Mouse (Mus musculus) fibroblast of lung, adult 2 months (primary cell): Measurements from ENCODE around the gene Iffo1.

ENCODE experiments used
- DNase-seq: peaks from one replicate; pipeline ENCODE4 v3.0.0-alpha.2; 2011; ENCODE audit warnings: low read depth

The Iffo1 gene

DNA sequence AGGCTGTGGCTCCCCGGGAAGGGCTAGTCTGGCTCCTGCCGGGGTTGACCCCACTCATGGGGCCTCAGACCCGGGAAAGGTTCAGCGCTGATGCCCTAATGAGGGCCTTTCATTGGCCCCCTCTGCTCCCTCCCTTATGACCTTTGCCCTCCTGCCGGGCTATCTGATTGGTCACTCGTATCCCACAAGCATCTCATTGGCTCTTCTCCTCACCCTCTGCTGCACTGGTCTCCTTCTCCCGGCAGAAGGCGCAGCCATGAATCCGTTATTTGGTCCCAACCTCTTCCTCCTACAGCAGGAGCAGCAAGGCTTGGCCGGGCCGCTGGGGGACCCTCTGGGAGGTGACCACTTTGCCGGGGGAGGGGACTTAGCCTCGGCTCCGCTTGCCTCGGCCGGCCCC is at the start of gene Iffo1:
Gene Iffo1 (plus strand): TSS at position 241 of the 400 bp plus-strand sequence.
- DNase-seq = peak; percentile 88

DNA sequence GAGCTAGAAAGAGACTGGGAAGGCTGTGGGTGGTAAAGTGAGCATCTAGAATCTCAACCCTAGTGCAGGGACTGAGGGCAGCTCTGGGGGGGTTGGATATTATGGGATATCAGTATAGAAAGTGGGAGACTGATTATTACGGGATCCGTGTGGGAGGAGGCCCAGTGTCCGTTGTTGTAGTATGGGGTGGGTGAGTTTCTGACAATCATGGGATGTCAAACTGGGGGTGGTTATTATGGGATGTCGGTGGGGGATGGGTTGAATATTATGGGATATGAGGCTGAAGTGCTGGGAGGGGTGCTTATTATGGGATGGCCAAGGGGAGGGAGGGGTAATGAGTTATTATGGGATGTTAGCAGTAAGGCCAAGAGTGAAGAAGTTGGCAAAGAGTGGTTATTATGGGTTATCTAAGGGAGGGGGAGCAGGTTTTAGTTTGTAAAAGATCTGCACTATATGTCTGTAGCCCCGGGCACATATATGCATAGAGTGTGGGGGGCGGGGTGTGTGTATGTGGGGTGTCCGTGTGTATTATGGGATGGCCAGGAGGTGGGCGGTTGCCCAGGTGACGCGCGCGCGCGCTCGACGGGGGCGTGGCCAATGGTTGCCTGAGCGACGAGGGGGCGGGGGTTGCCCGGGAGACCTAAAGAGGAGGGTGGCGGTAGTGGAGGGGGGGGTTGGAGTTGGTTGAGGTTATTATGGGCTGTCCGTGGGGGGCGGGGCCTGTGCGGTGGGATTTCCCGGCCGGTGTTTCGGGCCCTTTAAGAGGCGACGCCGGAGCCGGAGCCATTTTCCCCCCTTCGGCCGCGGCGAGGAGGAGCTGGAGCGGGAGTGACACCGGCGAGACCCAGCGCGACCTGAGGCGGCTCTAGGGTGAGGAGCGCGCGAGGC is 49.4 kb upstream of the Iffo1 start, which contains the start of gene Chd4:
Gene Chd4 (plus strand): TSS at position 591 of the 888 bp plus-strand sequence.
- no peak for DNase-seq

DNA sequence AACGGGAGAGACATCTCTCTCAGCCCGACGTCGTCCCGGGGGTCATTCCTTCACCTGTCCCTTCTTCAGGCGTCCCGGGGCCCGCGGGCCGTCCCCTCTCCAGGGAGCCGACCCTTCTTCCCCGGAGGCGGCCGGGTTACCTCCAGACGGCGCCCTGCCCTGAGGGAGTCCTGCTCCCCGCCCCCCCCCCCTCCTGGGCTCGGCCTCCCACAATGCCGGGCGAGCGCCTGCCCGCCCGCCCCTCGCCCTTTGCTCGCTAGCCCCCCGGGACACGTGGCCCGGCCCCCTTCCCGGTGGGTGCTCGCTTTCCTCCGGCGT is 48.8 kb upstream of the Iffo1 start:
- no peak for DNase-seq

DNA sequence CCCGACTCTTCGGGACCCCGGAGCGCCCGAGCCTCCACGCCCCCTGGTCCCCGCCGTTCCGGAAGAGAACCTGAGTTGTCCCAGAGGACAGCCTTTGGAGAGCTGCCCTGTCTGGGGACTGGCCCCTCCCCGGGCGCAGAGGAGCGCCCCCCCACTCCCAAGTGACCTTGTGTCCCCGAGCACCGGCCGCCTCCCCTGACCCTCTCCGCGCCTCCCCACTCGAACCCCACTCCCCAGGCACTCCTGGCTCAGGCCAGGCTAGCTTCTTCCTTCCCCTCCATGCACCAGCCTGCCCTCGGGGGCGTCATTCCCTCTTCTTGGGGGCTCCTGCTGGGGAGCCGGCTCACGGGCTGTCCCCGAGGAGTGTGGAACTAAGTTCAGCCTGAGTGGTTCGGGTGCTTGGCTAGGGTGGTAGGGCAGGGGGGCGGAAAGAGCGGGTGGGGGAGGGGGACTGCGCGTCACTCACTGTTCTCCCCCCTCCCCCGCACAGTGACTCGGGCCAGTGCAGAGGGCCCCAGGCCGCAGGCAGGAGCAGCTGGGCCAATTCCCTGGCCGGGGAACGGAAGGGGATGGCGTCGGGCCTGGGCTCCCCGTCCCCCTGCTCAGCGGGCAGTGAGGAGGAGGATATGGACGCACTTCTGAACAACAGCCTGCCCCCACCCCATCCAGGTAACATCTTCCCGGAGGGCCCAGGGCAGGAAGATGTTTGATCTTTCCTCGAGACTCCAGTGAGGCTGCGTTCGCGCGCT is 48.3 kb upstream of the Iffo1 start:
- no peak for DNase-seq

GRCm38 (mm10) chr6:125097346-125097689 is 47.7 kb upstream of the Iffo1 start:
- DNase-seq = no peak

- DNase-seq = no peak
These were observed 47.1 kb upstream of the Iffo1 start for GRCm38 (mm10) chr6:125097951-125098350.

DNA sequence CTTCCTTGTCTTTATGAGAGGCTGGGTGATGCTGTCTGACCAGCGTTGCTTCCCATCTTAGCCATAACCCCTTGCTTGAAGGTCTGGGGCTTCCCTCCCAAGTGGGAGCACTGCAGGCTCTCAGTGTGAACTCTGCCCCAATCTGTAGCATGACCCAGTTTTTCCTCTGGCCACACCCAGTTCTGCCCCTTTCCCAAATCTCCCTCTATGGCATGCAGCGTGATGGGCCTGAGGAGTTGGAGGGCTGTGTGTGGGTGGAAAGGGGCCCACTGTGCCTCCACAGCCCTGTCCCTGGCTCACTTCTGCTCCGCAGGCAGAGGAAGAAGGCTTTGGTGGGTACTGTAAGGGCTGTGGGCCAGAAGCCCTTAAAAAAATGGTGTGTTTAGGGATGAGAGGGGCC is 46.5 kb upstream of the Iffo1 start:
- no peak for DNase-seq

DNA sequence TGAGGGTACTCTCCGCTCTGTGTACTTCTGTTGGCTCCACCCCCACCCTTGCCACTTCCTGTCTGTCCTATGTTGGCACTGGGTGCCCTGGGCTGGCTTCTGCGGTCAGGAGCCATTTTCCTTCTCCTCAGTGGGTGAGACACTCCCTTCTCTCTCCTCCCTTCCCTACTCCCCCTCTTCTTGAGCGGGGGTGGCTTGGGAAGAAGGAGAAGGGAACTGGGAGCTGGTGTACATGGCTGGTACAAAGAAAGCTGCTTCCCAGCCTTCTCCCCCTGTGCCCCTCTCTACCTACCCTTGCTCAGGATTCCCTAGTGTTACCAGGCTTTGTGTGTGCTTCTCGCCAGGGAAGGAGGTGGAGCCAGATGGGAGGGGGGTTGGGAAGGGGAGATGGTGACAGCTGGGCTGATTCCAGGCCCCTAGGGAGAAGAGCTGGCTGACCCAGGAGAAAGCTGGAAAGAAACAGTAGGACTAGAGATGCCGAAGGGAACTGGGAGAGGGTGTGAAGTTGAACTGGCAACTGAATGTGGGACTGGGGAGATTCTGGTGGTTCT is 45.5 kb upstream of the Iffo1 start:
- no peak for DNase-seq

DNA sequence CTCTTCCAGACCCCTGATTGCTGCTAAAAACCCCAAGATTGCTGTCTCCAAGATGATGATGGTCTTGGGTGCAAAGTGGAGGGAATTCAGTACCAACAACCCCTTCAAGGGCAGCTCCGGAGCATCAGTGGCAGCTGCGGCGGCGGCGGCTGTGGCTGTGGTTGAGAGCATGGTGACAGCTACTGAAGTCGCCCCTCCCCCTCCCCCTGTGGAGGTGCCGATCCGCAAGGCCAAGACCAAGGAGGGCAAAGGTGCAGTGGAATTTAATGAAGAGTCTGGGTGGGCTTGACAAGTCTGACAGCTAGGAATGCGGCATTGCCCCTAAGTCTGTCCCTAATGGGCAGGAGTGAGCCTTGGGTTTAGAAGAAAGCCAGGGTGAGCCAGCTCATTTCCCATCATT is 43.6 kb upstream of the Iffo1 start:
- DNase-seq = no peak

- no peak for DNase-seq
These were observed 40.8 kb upstream of the Iffo1 start for GRCm38 (mm10) chr6:125104223-125104622.

DNA sequence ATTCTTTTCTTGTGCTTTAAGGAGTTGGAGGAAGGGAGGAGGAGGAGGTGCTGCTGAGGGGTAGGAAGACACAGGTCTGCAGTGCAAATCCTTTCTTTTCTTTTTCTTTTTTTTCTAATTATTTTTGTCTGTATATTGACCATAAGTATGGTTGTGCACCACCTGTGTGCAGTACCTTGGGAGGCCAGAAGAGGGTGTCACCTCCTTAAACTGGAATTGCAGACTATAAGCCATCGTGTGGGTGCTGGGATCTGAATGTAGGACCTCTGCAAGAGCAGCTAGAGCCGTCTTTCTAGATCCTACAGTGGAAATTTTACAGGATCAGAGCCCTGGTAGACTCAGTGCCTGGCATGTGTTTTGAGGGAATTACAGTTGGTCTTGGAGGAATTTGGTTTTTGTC is 37.3 kb upstream of the Iffo1 start:
- DNase-seq = no peak

DNA sequence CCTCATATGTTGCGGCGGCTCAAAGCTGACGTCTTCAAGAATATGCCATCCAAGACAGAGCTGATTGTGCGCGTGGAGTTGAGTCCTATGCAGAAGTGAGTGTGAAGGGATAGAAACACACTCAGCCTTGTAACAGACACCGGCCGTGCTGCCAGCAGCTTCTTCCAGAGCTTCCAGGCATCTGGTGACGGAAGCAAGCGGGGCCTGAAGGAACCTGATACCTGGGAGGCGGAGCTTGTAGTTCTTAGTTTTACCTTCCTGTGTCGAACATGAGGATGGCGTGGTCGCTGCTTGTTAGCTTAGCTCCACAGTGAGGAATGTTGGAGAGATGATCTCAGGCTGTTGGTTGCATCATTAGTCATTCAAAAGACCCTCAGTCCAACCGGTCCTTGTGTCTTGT is 35.7 kb upstream of the Iffo1 start:
- no peak for DNase-seq

GRCm38 (mm10) chr6:125110927-125111326 is 34.1 kb upstream of the Iffo1 start:
- DNase-seq = no peak

DNA sequence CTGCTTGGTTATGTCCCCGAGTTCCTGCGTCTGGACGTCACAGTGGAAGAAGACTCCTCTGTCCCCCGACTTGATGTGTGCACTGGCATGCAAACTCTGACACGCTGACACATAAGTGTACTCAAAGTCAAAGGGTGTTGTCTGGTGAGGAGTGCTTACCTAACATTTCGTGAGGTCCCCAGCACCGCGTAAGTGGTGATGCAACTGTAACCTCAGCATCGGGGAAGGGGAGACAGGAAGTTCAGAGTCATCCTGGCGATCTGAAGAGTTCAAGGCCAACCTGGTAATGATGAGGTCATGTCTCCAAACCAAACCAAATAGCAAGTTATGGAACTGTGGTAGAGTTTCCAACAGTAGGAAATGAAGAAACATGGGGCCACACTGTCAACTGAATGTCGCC is 32.5 kb upstream of the Iffo1 start:
- DNase-seq = no peak

DNA sequence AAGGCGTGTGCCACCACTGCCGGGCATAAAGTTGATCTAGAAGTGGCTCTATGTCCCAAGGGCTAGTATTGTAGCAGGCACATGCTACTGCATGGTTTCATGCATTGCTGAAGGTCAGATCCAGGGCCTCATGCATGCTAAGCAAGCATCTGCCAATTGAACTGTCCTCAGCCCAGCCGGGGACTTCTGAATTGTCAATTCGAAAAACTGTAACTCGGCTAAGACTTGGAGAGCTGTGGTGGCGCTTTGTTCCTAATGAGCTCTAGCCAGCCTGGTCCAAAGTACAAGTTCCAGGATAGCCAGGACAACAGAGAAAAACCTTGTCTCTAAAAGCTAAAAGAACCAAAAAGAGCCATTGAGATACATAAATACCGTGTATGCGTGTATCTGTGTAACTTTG is 25.7 kb upstream of the Iffo1 start:
- DNase-seq = no peak

- DNase-seq = no peak
These were observed 16.3 kb upstream of the Iffo1 start for GRCm38 (mm10) chr6:125128724-125129123.

GRCm38 (mm10) chr6:125129710-125130402 is 15.2 kb upstream of the Iffo1 start:
- no peak for DNase-seq

DNA sequence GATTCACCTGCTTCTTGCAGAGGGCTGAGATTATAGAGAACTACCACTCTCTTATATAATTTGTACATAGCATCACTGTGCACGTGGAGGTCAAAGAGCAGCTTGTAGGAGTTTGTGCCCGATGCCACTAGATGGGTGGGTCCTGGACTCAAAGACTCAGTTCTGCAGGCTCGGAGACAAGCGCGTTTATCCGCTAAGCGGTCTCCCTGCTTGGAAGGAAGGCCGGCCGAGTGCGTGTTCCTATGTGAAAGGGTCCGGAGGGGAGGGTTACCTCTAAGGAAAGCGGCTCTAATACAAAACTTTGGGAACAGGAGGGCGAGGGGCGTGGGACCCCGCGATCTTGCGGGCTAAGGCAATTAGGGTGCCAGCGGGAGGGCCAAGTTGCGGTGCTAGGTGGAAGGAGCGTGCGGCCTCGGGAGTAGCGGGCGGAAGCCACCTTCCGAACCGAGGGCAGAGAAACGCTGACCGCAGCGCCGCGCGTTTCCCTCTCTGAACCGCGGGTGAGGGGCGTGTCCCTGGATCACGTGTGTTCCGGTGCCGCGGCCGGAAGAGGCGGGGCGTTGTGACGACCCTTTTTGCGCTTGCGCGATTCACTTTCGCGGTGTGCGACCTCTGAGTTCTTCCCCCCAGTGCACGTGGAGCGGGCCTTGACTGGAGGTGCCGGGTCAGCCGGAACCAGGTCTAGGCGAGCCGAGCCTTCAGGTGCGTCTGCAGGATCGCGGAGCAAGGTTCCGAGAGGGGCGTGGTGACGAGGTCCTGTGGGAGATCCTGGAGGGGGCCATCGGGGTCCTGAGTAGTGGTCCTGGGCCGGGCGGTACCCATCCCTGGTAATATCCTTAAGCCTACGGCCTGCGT is 13.5 kb upstream of the Iffo1 start, which contains the start of gene Nop2:
Gene Nop2 (plus strand): TSS at position 608 of the 855 bp plus-strand sequence.
- DNase-seq = peak; percentile 69

- DNase-seq = no peak
These were observed 12.6 kb upstream of the Iffo1 start for GRCm38 (mm10) chr6:125132470-125132869.

GRCm38 (mm10) chr6:125137002-125137671 is 7.9 kb upstream of the Iffo1 start:
- no peak for DNase-seq

DNA sequence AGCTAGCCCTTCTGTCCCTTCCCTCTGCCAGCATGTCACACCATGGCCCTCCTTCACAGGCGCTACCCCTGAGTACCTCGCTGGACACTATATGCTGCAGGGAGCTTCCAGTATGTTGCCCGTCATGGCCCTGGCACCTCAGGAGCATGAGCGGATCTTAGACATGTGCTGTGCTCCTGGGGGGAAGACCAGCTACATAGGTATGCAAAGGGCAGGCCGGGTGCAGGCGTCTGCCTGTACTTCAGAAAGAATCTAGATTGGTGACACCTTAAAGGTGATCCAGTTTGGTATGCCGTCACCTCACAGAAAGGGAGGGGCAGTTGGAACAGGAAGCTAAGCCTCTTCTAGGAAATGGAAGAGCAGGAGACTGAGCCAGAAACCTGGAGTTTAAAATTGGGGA is 5.3 kb upstream of the Iffo1 start:
- no peak for DNase-seq
